In the genomic region with DNA sequence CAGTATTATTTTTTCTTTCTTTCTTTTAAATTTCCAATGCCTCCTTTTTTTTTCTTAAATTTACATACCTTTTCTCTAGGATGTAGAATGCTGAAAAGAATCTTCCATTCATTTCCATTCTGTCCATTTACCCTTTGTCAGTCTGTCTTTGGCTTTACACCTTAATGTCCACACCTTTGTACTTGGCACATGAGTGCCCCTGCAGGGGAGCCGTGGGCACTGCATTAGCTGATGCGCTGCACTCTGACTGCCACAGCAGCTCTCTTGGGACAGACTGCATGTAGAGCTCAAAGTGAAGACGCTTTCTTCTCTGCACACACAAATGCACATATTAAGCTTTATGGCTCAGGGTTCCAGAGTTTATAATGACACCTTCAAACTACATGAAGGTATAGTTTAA, we compare ENCODE assay signal across 12 mouse cellular contexts.
DNase-seq lines count a peak whose midpoint lies in the region; ATAC-seq and TF ChIP-seq lines count a peak whose summit lies in the region.
"Had no signal": no experiment of that assay in that cellular context is flagged by ENCODE, and none has a peak within 500 bp of the region (broad histone marks: within the 10 kb centered on the region; RNA-seq: fewer than 3 reads in every experiment).

No protein-coding gene starts in this region.

- no peak overlapping the region for H3K9ac ChIP-seq in heart, postnatal 0 days (replicated peaks; ENCODE audit: low read depth, low read length)
- no peak overlapping the region for H3K9ac ChIP-seq in heart, embryonic 11.5 days (ENCODE audit: low read depth, low read length)
- no peak overlapping the region for H3K9ac ChIP-seq in lung, embryonic 14.5 days
- H3K9ac ChIP-seq: hindbrain, embryonic 14.5 days had no signal

- H3K4me3 ChIP-seq in heart, postnatal 0 days (ENCODE audit: low read depth, low read length), result no peak overlapping the region
- H3K4me3 ChIP-seq in heart, embryonic 11.5 days (ENCODE audit: low read depth, low read length), result no peak overlapping the region
- H3K4me3 ChIP-seq in lung, embryonic 14.5 days (ENCODE audit: low read depth, low read length), result no peak overlapping the region
- H3K4me3 ChIP-seq in G1E (ENCODE audit: low read depth, low read length), result no peak overlapping the region
- H3K4me3 ChIP-seq: erythroblast, embryonic 14.5 days had no signal

- TF ChIP-seq EP300 in heart, postnatal 0 days (IDR thresholded peaks at IDR 0.05; ENCODE audit: low read depth), result no peak

- H3K27me3 ChIP-seq in heart, postnatal 0 days (ENCODE audit: control insufficient read depth, insufficient read depth, low read length), result no peaks in the 10 kb centered on the region
- no peaks in the 10 kb centered on the region for H3K27me3 ChIP-seq in heart, embryonic 11.5 days (ENCODE audit: control insufficient read depth, insufficient read depth, low read length)
- no peaks in the 10 kb centered on the region for H3K27me3 ChIP-seq in lung, embryonic 14.5 days (ENCODE audit: insufficient read depth, low read length)
- no peaks in the 10 kb centered on the region for H3K27me3 ChIP-seq in G1E (ENCODE audit: insufficient read depth, low read length)

- H3K4me1 ChIP-seq in heart, postnatal 0 days (ENCODE audit: control insufficient read depth, insufficient read depth), result no peaks in the 10 kb centered on the region
- H3K4me1 ChIP-seq in heart, embryonic 11.5 days (ENCODE audit: control insufficient read depth, insufficient read depth, low read length), result no peaks in the 10 kb centered on the region
- H3K4me1 ChIP-seq in lung, embryonic 14.5 days (ENCODE audit: insufficient read depth), result no peaks in the 10 kb centered on the region
- H3K4me1 ChIP-seq in G1E (ENCODE audit: insufficient read depth, low read depth, low read length), result no peaks in the 10 kb centered on the region

- no peaks in the 10 kb centered on the region for H3K9me3 ChIP-seq in heart, postnatal 0 days (replicated peaks; ENCODE audit: control insufficient read depth, low read length)
- H3K9me3 ChIP-seq in heart, embryonic 11.5 days (replicated peaks; ENCODE audit: control insufficient read depth, low read length), result no peaks in the 10 kb centered on the region
- H3K9me3 ChIP-seq in lung, embryonic 14.5 days (ENCODE audit: low read depth, low read length), result no peaks in the 10 kb centered on the region
- no peaks in the 10 kb centered on the region for H3K9me3 ChIP-seq in G1E (replicated peaks)

- no peaks in the 10 kb centered on the region for H3K36me3 ChIP-seq in heart, postnatal 0 days (replicated peaks; ENCODE audit: control insufficient read depth, insufficient read depth, low read length)
- H3K36me3 ChIP-seq in heart, embryonic 11.5 days (ENCODE audit: control insufficient read depth, insufficient read depth, low read length), result no peaks in the 10 kb centered on the region
- H3K36me3 ChIP-seq in lung, embryonic 14.5 days (ENCODE audit: insufficient read depth), result no peaks in the 10 kb centered on the region
- H3K36me3 ChIP-seq in G1E (replicated peaks), result no peaks in the 10 kb centered on the region

- no peak for DNase-seq in heart, postnatal 0 days (ENCODE audit: low spot score)
- peak; percentile 8 for DNase-seq in lung, embryonic 14.5 days
- no peak for DNase-seq in lung, adult 18-20 months
- DNase-seq in G1E (ENCODE audit: low spot score), result no peak
- DNase-seq in forelimb bud, embryonic 11.5 days (ENCODE audit: low read depth, low spot score), result peak; percentile 5
- no peak for DNase-seq in spleen, adult 12 weeks (ENCODE audit: low spot score)
- DNase-seq in left cerebral cortex, adult 8-10 months (ENCODE audit: low spot score in 2 of 2), result no peak
- DNase-seq: gastrocnemius, postnatal 25 days had no signal

- H3K4me2 ChIP-seq in heart, postnatal 0 days (ENCODE audit: low read depth, low read length), result no peak overlapping the region
- H3K4me2 ChIP-seq in heart, embryonic 11.5 days, result no peak overlapping the region
- H3K4me2 ChIP-seq in lung, embryonic 14.5 days, result no peak overlapping the region
- H3K4me2 ChIP-seq: hindbrain, embryonic 14.5 days had no signal

- no peak for ATAC-seq in heart, postnatal 0 days (ENCODE audit: insufficient read depth, low read depth)
- no peak for ATAC-seq in heart, embryonic 11.5 days (replicated peaks; ENCODE audit: insufficient number of reproducible peaks, low FRiP score, low TSS enrichment)
- ATAC-seq in lung, embryonic 14.5 days (ENCODE audit: insufficient read depth), result no peak
- peak; percentile 28; the same call in 1 of the 2 replicates for ATAC-seq in G1E (ENCODE audit: extremely low read depth, insufficient number of reproducible peaks, low FRiP score, poor library complexity, severe bottlenecking)

- 45% methylated on average over 3 of the region's 3 CpGs for WGBS in heart, postnatal 0 days
- WGBS in heart, embryonic 11.5 days (ENCODE audit: insufficient replicate concordance), result 42% methylated on average over 3 of the region's 3 CpGs
- 46% methylated on average over 3 of the region's 3 CpGs for WGBS in lung, embryonic 14.5 days

- no peak overlapping the region for H3K27ac ChIP-seq in heart, postnatal 0 days (ENCODE audit: low read depth)
- no peak overlapping the region for H3K27ac ChIP-seq in heart, embryonic 11.5 days (ENCODE audit: low read depth, low read length)
- no peak overlapping the region for H3K27ac ChIP-seq in lung, embryonic 14.5 days (ENCODE audit: low read depth)
- H3K27ac ChIP-seq: hindbrain, embryonic 14.5 days; macrophage had no signal

- TF ChIP-seq CTCF in heart, postnatal 0 days (IDR thresholded peaks at IDR 0.05; ENCODE audit: low read depth), result peak; percentile 43
- TF ChIP-seq CTCF in lung, embryonic 14.5 days (IDR thresholded peaks at IDR 0.05; ENCODE audit: low read depth), result peak; percentile 56
- no peak for TF ChIP-seq CTCF in G1E (IDR thresholded peaks at IDR 0.05; ENCODE audit: low read depth, low read length)

Comparison
In these comparisons a context has a peak if more than half of its experiments do, and no peak if none do; other contexts are left out.
1. DNase-seq: peak in lung, embryonic 14.5 days (single experiment) and forelimb bud, embryonic 11.5 days (single experiment); none in heart, postnatal 0 days (single experiment), lung, adult 18-20 months (0 of 2), G1E (single experiment), spleen, adult 12 weeks (single experiment) and left cerebral cortex, adult 8-10 months (0 of 2).